Mouse (Mus musculus) spleen, adult 18-20 months (tissue): ENCODE measurements at regions not wholly inside any gene's neighbourhood (a gene's known extent, or its start where the extent isn't known, plus 50 kb on each side); places are given as distances from the start of the nearest gene placed in this dataset.

ENCODE experiments used
- DNase-seq, 2 experiments: peaks; one replicate each; pipeline ENCODE4 v3.0.0; 2022; ENCODE audit warnings: mixed read lengths in 2 of 2

DNA sequence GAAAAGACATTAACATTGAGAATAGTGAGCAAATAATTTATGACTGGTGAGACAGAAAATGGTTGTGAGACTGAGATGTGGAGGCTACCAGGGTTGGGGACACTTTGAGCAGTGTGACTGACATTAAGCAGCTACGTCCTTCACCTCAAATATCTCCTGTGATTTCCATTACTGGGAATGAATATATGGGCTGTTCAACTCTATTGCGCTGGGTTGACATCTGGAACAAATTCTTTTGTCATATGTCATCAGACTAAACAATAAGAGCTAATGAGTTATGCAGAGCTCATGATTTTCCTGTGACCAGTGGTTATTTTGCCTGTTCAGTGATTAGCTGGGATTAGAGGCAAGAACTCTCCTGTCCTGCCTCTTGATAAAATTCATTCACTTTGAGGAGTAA, 593.9 kb upstream of the Castor2 start:
- DNase-seq = no peak

GRCm38 (mm10) chr5:133487806-133488290, 611.7 kb upstream of the Castor2 start:
- no peak for DNase-seq

GRCm38 (mm10) chr5:133482291-133483086, 617.0 kb upstream of the Castor2 start:
- no peak for DNase-seq

GRCm38 (mm10) chr5:133479205-133479604, 620.3 kb upstream of the Castor2 start:
- DNase-seq = no peak

GRCm38 (mm10) chr5:133453349-133454049, 646.0 kb upstream of the Castor2 start:
- DNase-seq = no peak

DNA sequence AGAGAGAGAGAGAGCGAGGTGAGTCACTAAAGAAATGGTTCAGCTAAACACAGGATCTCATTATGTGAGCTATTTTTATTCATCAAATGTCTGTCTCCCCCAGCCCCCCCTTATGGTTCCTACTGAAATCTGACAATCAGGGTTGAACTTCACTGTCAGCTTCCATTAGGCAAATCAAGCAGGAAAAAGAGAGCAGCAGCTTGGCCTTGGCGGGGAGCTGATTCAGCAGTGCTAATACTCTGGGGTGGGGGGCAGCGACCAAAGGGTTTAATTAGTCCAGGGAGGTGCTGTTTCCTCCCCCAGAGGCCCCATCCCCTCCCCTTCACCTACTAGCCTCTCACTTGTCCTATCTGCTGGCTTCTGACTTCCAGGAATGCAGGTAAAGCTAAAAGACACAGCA, 649.6 kb upstream of the Castor2 start:
- DNase-seq = no peak

DNA sequence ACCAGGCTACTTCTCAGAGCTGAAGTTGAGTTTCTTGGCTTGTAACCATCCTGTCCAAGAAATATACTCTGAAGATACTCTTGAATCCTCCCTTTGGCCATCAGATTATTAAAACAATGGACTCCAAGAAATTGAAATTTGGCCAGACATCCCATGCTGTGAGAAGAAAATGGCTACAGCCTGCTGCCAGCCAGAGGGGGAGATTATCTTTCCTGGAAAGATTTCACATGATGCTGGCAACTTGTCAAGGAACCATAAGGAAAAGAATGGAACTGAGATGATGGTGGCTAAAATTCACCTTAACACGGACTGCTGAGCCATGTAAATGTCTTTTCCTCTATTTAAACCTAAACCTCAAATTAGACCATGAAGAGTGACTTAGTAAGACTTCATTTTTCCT, 698.7 kb upstream of the Castor2 start:
- DNase-seq = no peak

DNA sequence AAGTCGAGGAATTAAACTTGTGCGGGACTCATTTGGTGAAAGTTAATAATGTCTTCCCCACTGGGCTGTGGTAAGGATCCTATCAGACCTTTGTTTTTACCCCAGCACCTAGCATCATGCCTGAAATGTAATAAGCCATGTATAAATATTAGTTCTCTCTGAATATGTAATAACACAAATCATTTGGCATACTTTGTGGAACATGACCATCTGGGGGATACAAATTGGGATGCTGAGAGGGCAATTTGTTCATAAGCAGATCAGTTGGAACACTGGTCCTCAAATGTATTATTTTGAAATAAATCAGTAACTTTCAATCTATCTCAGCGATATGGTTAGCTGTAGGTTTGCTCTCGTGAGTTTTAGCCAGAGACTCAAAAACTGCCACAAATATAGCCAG, 709.6 kb upstream of the Castor2 start:
- no peak for DNase-seq

DNA sequence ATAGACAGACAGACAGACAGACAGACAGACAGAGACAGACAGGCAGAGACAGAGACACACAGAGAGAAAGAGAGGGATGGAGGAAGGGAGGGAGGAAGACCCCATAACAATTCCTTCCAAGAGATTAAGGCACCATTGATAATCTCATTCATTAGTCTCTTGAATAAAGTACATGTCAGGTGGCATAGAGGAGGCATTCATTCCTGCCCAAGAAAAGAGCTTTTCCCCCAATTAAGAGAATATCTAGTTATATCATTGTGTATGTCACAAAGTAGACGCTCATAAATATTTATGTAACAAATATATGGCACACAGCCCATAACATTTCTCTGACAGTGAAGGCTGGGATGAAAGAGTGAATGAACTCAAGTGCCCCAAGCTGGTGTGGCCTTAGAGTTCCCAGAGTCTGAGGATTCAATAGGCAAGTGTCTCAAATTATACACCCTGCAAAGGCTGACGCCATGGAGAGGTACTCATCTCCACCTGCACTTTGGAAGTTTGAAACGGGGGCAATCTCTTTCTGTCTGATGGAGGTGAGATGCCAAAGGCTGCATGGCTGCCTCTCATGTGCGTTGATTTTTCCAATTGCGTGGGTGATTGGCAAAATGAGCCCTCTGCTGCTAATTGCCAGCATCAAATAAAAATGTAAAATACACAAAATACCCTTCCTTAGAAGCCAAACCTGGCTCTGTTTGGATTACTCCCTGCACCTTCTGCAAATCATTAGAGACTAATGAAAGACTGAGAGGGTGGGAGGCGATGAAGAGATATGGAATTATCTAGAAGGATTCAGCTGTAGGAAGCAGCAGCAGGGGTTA, 710.3 kb upstream of the Castor2 start:
- DNase-seq = no peak

DNA sequence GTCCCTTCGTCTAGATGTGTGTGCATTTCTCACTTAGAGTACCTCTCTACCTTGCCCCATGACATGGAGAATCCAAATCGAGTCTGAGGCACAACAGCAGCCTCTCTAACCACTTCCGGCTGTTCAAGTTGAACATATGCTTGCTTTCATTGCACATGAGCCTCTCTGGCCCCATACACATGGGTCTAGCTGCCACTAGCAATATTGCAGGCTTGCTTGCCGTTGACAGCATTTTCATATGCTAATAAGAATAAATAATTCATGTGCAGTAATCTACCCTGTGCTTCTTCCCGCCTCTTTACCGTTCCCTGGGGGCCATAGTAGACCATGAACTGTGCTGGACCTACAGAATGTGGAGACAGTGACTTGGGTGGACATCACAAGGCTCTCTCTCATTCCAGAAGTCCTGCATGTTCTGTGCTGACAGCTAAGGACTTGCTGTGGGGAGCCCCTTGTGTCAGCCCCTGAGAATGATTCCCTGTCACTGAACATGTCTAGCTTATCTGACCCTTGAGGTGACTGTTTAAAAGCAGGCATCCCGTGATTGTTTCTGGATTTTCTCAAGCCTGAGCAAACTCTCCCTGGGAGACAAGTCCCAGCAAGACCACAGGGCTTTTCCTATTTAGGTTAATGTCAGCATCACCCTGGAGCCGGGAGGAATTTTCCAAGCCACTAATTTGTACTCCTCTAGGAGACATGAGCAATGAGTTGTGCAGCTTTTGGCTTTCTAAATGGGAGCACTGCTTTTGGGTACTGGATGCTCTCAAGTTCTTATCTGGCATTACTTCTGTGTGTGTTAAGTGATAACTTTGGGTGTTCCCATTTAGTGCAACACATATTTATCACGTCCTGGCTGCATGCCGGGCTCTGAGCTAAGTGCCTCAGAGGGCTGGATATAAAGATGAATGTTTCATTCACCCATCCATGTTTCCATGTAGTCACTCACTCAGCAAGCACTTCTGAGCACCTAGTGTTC, 713.8 kb upstream of the Castor2 start:
- no peak for DNase-seq

GRCm38 (mm10) chr5:133365771-133366170, 733.7 kb upstream of the Castor2 start:
- no peak for DNase-seq

GRCm38 (mm10) chr5:133347516-133347915, 752.0 kb upstream of the Castor2 start:
- no peak for DNase-seq

GRCm38 (mm10) chr5:133341973-133342372, 757.5 kb upstream of the Castor2 start:
- no peak for DNase-seq

GRCm38 (mm10) chr5:133320626-133321025, 777.5 kb upstream of the Auts2 start:
- no peak for DNase-seq

- no peak for DNase-seq
Measured at GRCm38 (mm10) chr5:133320206-133320605, 777.1 kb upstream of the Auts2 start.

DNA sequence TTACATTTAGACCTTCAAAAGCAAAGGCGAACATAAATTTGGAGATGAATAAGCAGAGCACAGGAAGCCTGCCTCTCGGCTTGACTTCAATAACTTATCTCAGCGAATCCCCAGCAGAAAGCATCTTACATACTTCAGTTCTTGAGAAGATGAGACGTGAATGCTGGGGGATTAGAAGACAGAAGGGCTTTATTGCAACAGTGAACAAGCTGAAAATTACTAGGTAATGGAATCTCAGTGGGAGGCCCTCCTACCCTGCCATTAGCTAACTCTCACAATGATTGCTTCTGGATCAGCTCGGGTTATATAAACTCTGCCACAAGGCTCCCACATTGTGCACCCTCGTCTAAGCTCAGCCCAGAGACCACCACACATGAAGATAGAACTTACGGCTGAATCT, 770.9 kb upstream of the Auts2 start:
- DNase-seq = no peak

GRCm38 (mm10) chr5:133310979-133311890, 768.1 kb upstream of the Auts2 start:
- no peak for DNase-seq

GRCm38 (mm10) chr5:133267887-133268286, 724.7 kb upstream of the Auts2 start:
- no peak for DNase-seq

DNA sequence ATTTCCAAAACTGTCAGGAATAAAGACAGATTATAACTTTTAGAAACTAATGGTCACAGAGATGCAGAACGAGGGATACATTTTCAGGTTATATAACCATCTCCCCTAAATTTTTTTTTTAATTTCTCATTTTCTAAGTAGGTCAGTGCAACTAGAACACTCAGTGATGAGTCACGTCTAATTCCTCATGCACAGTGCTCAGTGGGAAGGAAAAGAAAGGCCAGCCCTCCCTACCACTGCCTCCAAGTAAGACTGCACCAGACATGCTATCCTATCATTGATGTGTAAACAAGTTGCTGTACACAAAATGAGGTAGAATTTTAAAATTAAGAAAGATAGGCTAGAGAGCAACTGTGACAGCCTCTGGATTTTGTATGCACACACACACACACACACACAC, 724.2 kb upstream of the Auts2 start:
- no peak for DNase-seq

DNA sequence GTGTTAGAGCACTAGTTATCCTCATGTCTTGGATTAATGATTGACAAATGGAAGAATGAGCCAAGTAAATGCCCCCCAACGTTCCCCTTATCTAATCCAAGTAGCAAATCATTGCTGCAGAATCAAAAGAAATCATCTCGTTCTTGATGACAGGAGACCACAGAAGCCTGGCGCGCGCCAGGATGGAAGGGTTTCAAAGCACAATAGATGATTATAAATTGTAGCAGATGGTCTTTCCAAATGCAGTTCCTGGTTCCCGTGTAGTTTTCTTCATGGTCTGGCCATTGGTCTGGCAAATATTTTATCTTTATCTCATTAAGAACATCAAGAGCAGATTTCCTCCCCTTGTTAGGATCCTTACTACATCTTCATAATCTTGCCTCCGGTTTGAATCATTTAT, 721.8 kb upstream of the Auts2 start:
- no peak for DNase-seq

DNA sequence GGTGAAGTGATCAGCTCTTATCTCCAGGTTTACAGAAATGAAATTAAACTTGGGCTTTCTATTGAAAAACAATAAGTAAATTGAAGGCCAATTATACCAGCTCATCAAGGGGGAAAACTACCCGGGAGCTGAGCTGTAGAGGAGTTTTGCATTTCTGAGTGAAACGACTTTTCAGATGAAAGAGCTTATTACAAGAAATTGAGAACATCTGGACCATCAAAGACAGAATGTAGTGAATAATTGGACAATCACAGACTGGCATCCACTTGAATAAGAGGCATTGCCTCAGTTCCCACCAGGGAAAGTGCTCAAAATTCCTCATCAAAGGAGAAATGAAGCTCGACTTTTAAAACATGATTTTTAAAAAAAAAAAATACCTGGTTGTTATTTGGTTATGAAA, 675.7 kb upstream of the Auts2 start:
- DNase-seq = no peak
